Mouse (Mus musculus): Measurements from ENCODE around the gene 9430038I01Rik. TPM values are rescaled to one million over a fixed set of nuclear protein-coding genes. Genes with fewer than 3 reads are reported as not detected.

9430038I01Rik gene
- 10.7 TPM for total RNA-seq (2023)

DNA sequence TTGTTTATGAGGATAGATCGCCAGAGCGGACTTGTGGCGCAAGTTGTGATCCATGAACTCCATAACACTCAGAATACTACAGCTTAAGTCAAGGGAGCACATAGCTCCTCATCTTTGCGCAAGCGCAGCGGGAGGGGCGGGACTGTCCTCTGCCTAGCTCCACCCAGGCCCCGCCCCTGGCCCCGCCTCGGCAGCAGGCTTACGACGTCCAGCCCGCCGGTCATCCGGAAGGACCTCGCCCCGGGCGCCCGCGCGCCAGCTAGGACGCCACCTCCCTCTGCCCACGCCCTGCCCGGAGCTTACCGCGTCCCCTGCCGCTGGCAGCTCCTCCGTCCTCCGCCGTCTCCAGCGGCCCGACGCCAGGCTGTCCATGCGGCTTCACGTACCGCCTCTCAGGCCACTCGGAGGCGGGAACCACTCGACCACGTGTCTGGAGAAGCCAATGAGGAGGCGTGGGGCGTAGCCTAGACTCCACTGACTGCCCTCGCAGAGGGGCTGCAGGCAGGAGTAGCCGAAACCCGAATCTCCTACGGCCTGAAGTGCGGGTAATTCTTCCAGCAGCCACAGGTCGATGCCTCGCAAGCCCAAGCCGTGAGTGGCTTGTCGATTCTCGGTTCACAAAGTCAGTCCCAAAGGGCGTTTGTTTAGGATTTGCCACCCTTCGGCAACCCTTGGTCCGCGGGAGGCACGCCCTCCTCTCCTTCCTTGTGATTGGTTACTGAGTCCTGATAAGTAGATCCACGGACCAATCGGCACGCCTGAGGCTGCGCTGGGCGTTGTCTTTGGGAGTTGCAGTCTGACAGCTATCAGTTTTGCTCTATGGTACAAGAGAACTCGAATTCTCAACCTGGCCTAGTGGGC, at the start of gene 9430038I01Rik:
9430038I01Rik (minus strand) TSS at position 426 of the 861 bp plus-strand sequence.

DNA sequence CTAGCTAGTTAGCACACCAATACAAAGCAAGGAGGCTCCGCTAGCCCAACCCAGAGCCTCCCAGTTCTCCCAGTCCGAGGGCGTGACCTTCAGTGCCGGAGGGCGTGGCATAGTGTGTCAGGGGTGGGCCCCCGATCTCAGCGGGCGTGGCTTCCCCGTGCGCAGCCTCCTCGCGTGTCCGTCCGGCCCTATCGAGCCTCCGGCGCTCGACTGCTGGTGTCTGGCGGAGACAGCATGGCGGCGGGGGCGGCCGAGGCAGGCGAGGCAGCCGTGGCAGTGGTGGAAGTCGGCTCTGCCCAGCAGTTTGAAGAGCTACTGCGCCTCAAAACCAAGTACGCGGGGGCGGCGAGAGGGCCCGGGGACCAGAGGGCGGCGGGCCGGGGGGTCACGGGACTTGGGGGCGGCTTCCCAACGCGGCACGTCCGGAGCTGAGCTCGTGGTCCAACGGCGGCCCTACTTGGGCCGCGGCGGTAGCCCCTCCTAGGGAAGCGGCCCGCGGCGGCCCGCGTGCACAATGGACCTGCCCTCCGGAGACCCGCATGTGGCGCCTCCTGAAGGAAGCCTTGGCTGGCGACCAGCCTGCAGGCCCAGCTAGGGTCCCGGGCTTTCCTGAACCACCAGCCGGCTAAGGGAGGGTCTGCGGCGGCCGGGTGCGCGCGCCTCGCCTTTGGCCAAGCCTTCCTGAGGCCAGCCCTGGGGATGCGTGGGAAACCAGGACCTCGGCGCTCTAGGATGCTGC, 27.0 kb upstream of the 9430038I01Rik start, which contains the start of gene Glrx3:
Glrx3 (plus strand) TSS at position 175 of the 739 bp plus-strand sequence.

Other genes with a start within 250 kb of the 9430038I01Rik start
- gene Ebf3, start 96.3 kb downstream of the 9430038I01Rik start, total RNA-seq (2023) = not detected
- 59.3 TPM for gene Glrx3, start 26.9 kb upstream of the 9430038I01Rik start, total RNA-seq (2023)